8 mouse cellular contexts compared by ENCODE assay signal in the genomic region with DNA sequence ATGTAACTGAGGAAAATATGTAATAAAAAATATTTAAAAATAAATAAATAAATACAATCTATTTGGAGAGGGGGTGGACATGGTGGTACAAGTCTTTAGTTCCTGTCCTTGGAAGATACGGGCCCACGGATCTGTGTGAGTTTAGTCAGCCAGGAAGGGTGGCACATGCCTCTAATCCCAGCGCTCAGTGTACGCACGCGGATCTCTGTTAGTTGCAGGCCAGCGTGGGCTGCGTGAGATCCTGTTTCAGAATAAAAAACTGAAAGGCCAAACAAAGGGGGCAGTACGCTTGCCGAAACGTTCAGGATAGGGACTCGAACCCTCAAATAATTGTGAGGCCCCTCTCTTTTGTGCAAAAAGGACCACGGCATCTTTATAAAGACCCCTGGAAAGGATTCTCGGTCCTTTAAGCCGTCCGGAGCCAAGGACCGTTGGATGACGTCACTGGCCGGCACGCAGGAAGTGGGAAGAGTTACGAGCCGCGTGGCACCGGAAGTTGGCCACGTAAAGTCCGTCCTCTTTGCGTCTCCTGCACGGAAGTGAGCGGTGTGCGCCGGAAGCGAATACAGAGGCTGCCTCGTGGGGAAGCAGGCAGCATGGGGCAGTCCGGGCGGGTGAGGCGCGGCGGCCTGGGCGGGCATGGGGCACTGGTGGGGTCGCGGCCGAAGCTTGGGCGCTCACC. TPM values are rescaled to one million over a fixed set of nuclear protein-coding genes. Genes with fewer than 3 reads are reported as not detected.
A peak's percentile ranks its signal among the peaks of the same experiment; 100 is the strongest.
DNase-seq lines count a peak whose midpoint lies in the region; ATAC-seq and TF ChIP-seq lines count a peak whose summit lies in the region.

A gene (plus strand): TSS at position 472 of the 682 bp plus-strand sequence.

- no peaks in the 10 kb centered on the region for H3K4me1 ChIP-seq in embryonic facial prominence, embryonic 14.5 days (ENCODE audit: control insufficient read depth, insufficient read depth, low read length)
- H3K4me1 ChIP-seq in heart, adult 2 months (ENCODE audit: control insufficient read depth, insufficient read depth, low read length), result no peaks in the 10 kb centered on the region
- peaks cover 9% of the 10 kb centered on the region for H3K4me1 ChIP-seq in limb, embryonic 13.5 days
- H3K4me1 ChIP-seq in midbrain, embryonic 16.5 days (ENCODE audit: control insufficient read depth, insufficient read depth, low read length), result peaks cover 9% of the 10 kb centered on the region

- peak; percentile 97 for DNase-seq in 3T3-L1 (ENCODE audit: low read depth, low spot score)
- DNase-seq in adrenal gland, postnatal 4 days (ENCODE audit: low spot score in 2 of 2), result peak; percentile 71 to 84
- peak; percentile 99 for DNase-seq in embryonic facial prominence, embryonic 14.5 days (ENCODE audit: low spot score)
- DNase-seq in heart, adult 2 months, result peak; percentile 94 to 97
- DNase-seq in kidney, adult 8-10 months, result peak; percentile 96 to 97
- DNase-seq in spleen, postnatal 10 days (ENCODE audit: low spot score in 2 of 2), result peak; percentile 86 to 95

- no peaks in the 10 kb centered on the region for H3K79me2 ChIP-seq in heart, adult 2 months (replicated peaks; ENCODE audit: control insufficient read depth, insufficient read depth, low read length)

- peak within 1 kb of the TSS; percentile 84 for H3K4me2 ChIP-seq in embryonic facial prominence, embryonic 14.5 days (ENCODE audit: low read depth, low read length)
- peak within 1 kb of the TSS; percentile 88 for H3K4me2 ChIP-seq in limb, embryonic 13.5 days (replicated peaks)
- H3K4me2 ChIP-seq in midbrain, embryonic 16.5 days (ENCODE audit: low read length), result peak within 1 kb of the TSS; percentile 97

- intact Hi-C loops in heart, adult 2 months (cut with DNase I), result loop anchor here (1.0 kb wide), 1 partner anchor 9 kb away; a partner anchor contains a TSS

- peak within 1 kb of the TSS; percentile 90 for H3K9ac ChIP-seq in embryonic facial prominence, embryonic 14.5 days (ENCODE audit: low read depth, low read length)
- H3K9ac ChIP-seq in heart, adult 2 months (ENCODE audit: low read depth, low read length), result peak within 1 kb of the TSS; percentile 71
- peak within 1 kb of the TSS; percentile 95 for H3K9ac ChIP-seq in limb, embryonic 13.5 days
- H3K9ac ChIP-seq in midbrain, embryonic 16.5 days (ENCODE audit: low read depth, low read length), result peak within 1 kb of the TSS; percentile 83

- peak; percentile 78; the same call in 1 of the 2 replicates for TF ChIP-seq EP300 in heart, adult 2 months (IDR thresholded peaks at IDR 0.05; ENCODE audit: insufficient read depth, low read depth, low read length)

- TF ChIP-seq POLR2A in heart, adult 2 months (IDR thresholded peaks at IDR 0.05; ENCODE audit: insufficient read depth, low read depth, low read length), result peak; percentile 94

- H3K36me3 ChIP-seq in embryonic facial prominence, embryonic 14.5 days (ENCODE audit: control insufficient read depth, insufficient read depth, low read length), result peaks cover 37% of the 10 kb centered on the region
- H3K36me3 ChIP-seq in heart, adult 2 months (ENCODE audit: control insufficient read depth, insufficient read depth, low read length), result no peaks in the 10 kb centered on the region
- H3K36me3 ChIP-seq in limb, embryonic 13.5 days, result peaks cover 36% of the 10 kb centered on the region
- H3K36me3 ChIP-seq in midbrain, embryonic 16.5 days (ENCODE audit: control insufficient read depth, insufficient read depth, low read length), result peaks cover 30% of the 10 kb centered on the region

- ATAC-seq in embryonic facial prominence, embryonic 14.5 days (ENCODE audit: low read depth), result peak; percentile 97
- peak; percentile 94 for ATAC-seq in limb, embryonic 13.5 days (ENCODE audit: low FRiP score, low read depth)
- peak; percentile 97 for ATAC-seq in midbrain, embryonic 16.5 days

- H3K4me3 ChIP-seq in embryonic facial prominence, embryonic 14.5 days (ENCODE audit: low read depth, low read length), result peak within 1 kb of the TSS; percentile 82
- peak within 1 kb of the TSS; percentile 73 for H3K4me3 ChIP-seq in heart, adult 2 months
- peak within 1 kb of the TSS; percentile 97 for H3K4me3 ChIP-seq in limb, embryonic 13.5 days
- H3K4me3 ChIP-seq in midbrain, embryonic 16.5 days (ENCODE audit: low read depth, low read length), result peak within 1 kb of the TSS; percentile 89

- WGBS in embryonic facial prominence, embryonic 14.5 days, result under 1% methylated on average over 38 of the region's 43 CpGs
- WGBS in heart, adult 2 months, result under 1% methylated on average over 43 of the region's 43 CpGs
- under 1% methylated on average over 43 of the region's 43 CpGs for WGBS in limb, embryonic 13.5 days
- WGBS in midbrain, embryonic 16.5 days, result under 1% methylated on average over 42 of the region's 43 CpGs

- TF ChIP-seq CTCF in heart, adult 2 months (IDR thresholded peaks at IDR 0.05), result no peak; the same call in 1 of the 2 replicates

- peaks cover 4% of the 10 kb centered on the region; the same call in 1 of the 2 replicates for H3K9me3 ChIP-seq in embryonic facial prominence, embryonic 14.5 days (ENCODE audit: control insufficient read depth, low read length)
- no peaks in the 10 kb centered on the region for H3K9me3 ChIP-seq in limb, embryonic 13.5 days
- no peaks in the 10 kb centered on the region for H3K9me3 ChIP-seq in midbrain, embryonic 16.5 days (replicated peaks; ENCODE audit: control insufficient read depth, low read length, poor library complexity, severe bottlenecking)

- H3K27me3 ChIP-seq in embryonic facial prominence, embryonic 14.5 days (replicated peaks; ENCODE audit: control insufficient read depth, insufficient read depth, low read length), result no peaks in the 10 kb centered on the region
- H3K27me3 ChIP-seq in heart, adult 2 months (ENCODE audit: control insufficient read depth, insufficient read depth, low read length), result no peaks in the 10 kb centered on the region
- no peaks in the 10 kb centered on the region for H3K27me3 ChIP-seq in limb, embryonic 13.5 days
- no peaks in the 10 kb centered on the region for H3K27me3 ChIP-seq in midbrain, embryonic 16.5 days (ENCODE audit: control insufficient read depth, insufficient read depth, low read depth, low read length)

- H3K27ac ChIP-seq in embryonic facial prominence, embryonic 14.5 days (replicated peaks; ENCODE audit: low read depth, low read length), result peak within 1 kb of the TSS; percentile 87
- peak within 1 kb of the TSS; percentile 98 for H3K27ac ChIP-seq in heart, adult 2 months
- peak within 1 kb of the TSS; percentile 94 for H3K27ac ChIP-seq in limb, embryonic 13.5 days
- H3K27ac ChIP-seq in midbrain, embryonic 16.5 days (ENCODE audit: low read length), result peak within 1 kb of the TSS; percentile 90

RNA-seq across cellular contexts. Expression of the gene that starts here (rescaled TPM):
- total RNA-seq in adrenal gland, postnatal 4 days (2021), result 10 to 100 TPM; 47.4 to 53.4 TPM
- polyA plus RNA-seq in embryonic facial prominence, embryonic 14.5 days (2014; fragmentation: Nextera tagmentation; extraction: Ambion mirVana), result 65.7 and 76.3 TPM in 2 replicates
- total RNA-seq in heart, adult 2 months (2021), result 1 to 10 TPM; 5.9 to 6.7 TPM
- polyA plus RNA-seq in heart, adult 2 months (2012; rRNA removed), result 11.9 and 18.8 TPM in 2 replicates
- polyA plus RNA-seq in limb, embryonic 13.5 days (2015; fragmentation: Nextera tagmentation; extraction: Ambion mirVana), result 85.9 and 91.3 TPM in 2 replicates
- 48.8 and 51.1 TPM in 2 replicates for polyA plus RNA-seq in midbrain, embryonic 16.5 days (2015; fragmentation: Nextera tagmentation; extraction: Ambion mirVana)

Comparison
In these comparisons a context has a peak if more than half of its experiments do, and no peak if none do; other contexts are left out.
1. Peak in every context shown above with its lines: DNase-seq, ATAC-seq, H3K4me3 ChIP-seq and H3K27ac ChIP-seq.
2. RNA of the gene that starts here (total RNA-seq): 47.4 to 53.4 TPM in adrenal gland, postnatal 4 days; 5.9 to 6.7 TPM in heart, adult 2 months; every median in the first group is over 4 times any median in the second.